Mouse (Mus musculus) adrenal gland, adult (tissue): ENCODE results near the gene Gna12.

Source experiments
- DNase-seq, 2 experiments: peaks; one replicate each; pipeline ENCODE4 v3.0.0; 2022 to 2023; ENCODE audit warnings: low spot score in 1 of 2; ENCODE audit not compliant: inconsistent age in 2 of 2

Gene Gna12

DNA sequence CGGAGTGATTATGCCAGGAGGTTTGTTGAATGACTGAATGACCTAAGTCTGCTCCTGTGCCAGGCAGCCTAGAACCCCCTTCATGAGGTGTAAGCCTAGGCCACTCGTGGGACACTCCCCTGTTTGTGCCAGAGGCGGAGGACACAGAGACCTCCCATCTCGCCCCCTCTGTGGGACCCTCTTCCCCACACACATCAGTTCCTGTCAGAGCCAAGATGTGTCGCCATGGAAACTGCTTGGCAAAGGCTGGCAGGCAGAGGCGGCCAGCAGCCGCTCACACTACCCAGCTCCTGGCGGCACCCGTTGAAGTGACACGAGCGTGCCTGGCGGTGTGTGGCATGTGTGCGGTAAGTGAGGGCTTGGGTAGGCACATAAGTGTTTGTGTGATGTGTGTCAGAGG, 106.4 kb downstream of the Gna12 start, which contains the start of gene Amz1:
Gene Amz1 (plus strand): TSS at position 306 of the 400 bp plus-strand sequence.
- DNase-seq: no peak

DNA sequence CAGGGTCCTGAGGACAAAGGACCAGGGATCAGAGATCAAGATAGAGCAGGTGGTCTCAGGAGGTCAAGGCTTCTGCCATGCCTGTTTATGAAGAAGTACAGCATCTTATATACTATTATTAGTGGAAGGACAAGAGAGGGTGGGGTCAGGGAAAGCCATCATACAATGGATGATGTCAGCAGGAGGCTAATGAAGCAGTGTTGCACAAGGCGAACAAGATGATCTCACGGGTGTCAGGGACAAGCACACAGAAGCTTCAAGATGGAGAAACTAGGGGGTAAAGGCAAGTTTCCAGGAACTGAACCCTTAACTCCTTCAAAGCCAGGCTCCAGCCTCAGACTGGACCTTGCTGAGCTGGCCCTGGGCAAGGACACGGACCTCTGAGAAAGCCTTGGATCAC, 108.1 kb downstream of the Gna12 start:
- DNase-seq: peak in 1 of 2 experiments; percentile 78

GRCm38 (mm10) chr5:140720773-140721172, 109.5 kb downstream of the Gna12 start:
- no peak for DNase-seq

- no peak for DNase-seq
Observed at GRCm38 (mm10) chr5:140711040-140711439, 119.2 kb downstream of the Gna12 start.

DNA sequence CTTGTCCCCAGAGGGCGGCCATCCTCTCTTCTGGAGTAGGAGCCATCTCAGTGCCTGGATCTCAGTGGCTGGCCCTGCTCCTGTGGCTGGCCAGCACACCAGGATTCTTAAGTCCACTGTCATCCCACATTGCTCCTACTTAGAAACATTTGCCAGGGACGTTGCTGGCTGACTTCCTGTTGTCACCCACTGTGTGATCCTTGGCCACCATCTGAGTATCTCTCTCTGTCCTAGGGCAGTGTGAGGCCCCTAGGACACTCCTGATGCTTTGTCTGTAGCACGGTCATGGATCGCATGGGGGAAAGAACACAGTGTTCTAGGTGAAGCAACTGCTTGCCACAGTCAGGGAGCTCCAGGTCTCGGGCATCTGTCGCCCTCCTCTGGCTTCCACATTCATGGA, 119.9 kb downstream of the Gna12 start:
- DNase-seq: no peak
